ENCODE assay signal across 26 mouse cellular contexts in genomic region chr16:4584438-4584837, GRCm38 (mm10). TPM values are rescaled to one million over a fixed set of nuclear protein-coding genes. Genes with fewer than 3 reads are reported as not detected.
DNase-seq lines count a peak whose midpoint lies in the region; ATAC-seq and TF ChIP-seq lines count a peak whose summit lies in the region.
"Had no signal": no experiment of that assay in that cellular context is flagged by ENCODE, and none has a peak within 500 bp of the region (broad histone marks: within the 10 kb centered on the region; RNA-seq: fewer than 3 reads in every experiment).

No protein-coding gene starts in this region.

- H3K9me3 ChIP-seq in liver, embryonic 14.5 days (ENCODE audit: control insufficient read depth, low read length), result no peaks in the 10 kb centered on the region
- H3K9me3 ChIP-seq in liver, embryonic 12.5 days (replicated peaks), result no peaks in the 10 kb centered on the region
- no peaks in the 10 kb centered on the region for H3K9me3 ChIP-seq in midbrain, embryonic 11.5 days (ENCODE audit: control insufficient read depth, low read length)
- H3K9me3 ChIP-seq in midbrain, embryonic 10.5 days (replicated peaks), result no peaks in the 10 kb centered on the region
- H3K9me3 ChIP-seq: embryonic facial prominence, embryonic 10.5 days; embryonic facial prominence, embryonic 13.5 days; forebrain, embryonic 10.5 days; forebrain, embryonic 13.5 days; heart, embryonic 10.5 days; hindbrain, embryonic 12.5 days; hindbrain, embryonic 15.5 days; intestine, embryonic 15.5 days had no signal

- no peak for TF ChIP-seq CTCF in liver, embryonic 14.5 days (IDR thresholded peaks at IDR 0.05; ENCODE audit: low read depth)

- H3K4me2 ChIP-seq in liver, embryonic 14.5 days (ENCODE audit: low read depth), result peak overlapping the region; percentile 15; the same call in 1 of the 2 replicates
- H3K4me2 ChIP-seq in liver, embryonic 12.5 days, result no peak overlapping the region
- H3K4me2 ChIP-seq in midbrain, embryonic 11.5 days, result no peak overlapping the region
- H3K4me2 ChIP-seq: embryonic facial prominence, embryonic 13.5 days; forebrain, embryonic 13.5 days; hindbrain, embryonic 12.5 days; hindbrain, embryonic 15.5 days; intestine, embryonic 15.5 days had no signal

- H3K4me3 ChIP-seq in liver, embryonic 14.5 days (ENCODE audit: insufficient read depth in 1 of 2, low read depth in 2 of 2, low read length in 2 of 2), result no peak overlapping the region
- no peak overlapping the region for H3K4me3 ChIP-seq in liver, embryonic 12.5 days
- H3K4me3 ChIP-seq in midbrain, embryonic 11.5 days (ENCODE audit: low read depth, low read length), result no peak overlapping the region
- no peak overlapping the region for H3K4me3 ChIP-seq in midbrain, embryonic 10.5 days
- H3K4me3 ChIP-seq: embryonic facial prominence, embryonic 10.5 days; embryonic facial prominence, embryonic 13.5 days; erythroblast, embryonic 14.5 days; forebrain, embryonic 10.5 days; forebrain, embryonic 13.5 days; heart, adult 2 months; heart, embryonic 10.5 days; hindbrain, embryonic 12.5 days; hindbrain, embryonic 15.5 days; intestine, embryonic 15.5 days had no signal

- no peaks in the 10 kb centered on the region for H3K27me3 ChIP-seq in liver, embryonic 14.5 days (ENCODE audit: control insufficient read depth, insufficient read depth, low read length)
- H3K27me3 ChIP-seq in liver, embryonic 12.5 days (replicated peaks), result no peaks in the 10 kb centered on the region
- no peaks in the 10 kb centered on the region for H3K27me3 ChIP-seq in midbrain, embryonic 11.5 days (ENCODE audit: control insufficient read depth, insufficient read depth, low read length)
- H3K27me3 ChIP-seq in midbrain, embryonic 10.5 days (ENCODE audit: low read depth, poor library complexity, severe bottlenecking), result no peaks in the 10 kb centered on the region
- H3K27me3 ChIP-seq: embryonic facial prominence, embryonic 13.5 days; forebrain, embryonic 13.5 days; hindbrain, embryonic 12.5 days; hindbrain, embryonic 15.5 days; intestine, embryonic 15.5 days had no signal

- DNase-seq in liver, embryonic 14.5 days (ENCODE audit: low read depth in 3 of 3, low spot score in 3 of 3), result no peak
- DNase-seq in midbrain, embryonic 11.5 days (ENCODE audit: low spot score, missing footprints), result peak; percentile 44
- DNase-seq in midbrain, embryonic 10.5 days (ENCODE audit: low spot score), result no peak
- peak; percentile 66 for DNase-seq in induced T-regulatory cell, adult 2 months (ENCODE audit: low read depth)
- DNase-seq in spleen, postnatal 10 days (ENCODE audit: low spot score in 2 of 2), result no peak
- DNase-seq: adrenal gland, adult 8-10 months; adrenal gland, postnatal 25 days; cerebellum, adult 11-12 months; cerebellum, adult 8-10 months; cerebellum, postnatal 10 days; cerebellum, postnatal 36 days; embryo, embryonic 11 days; gastrocnemius, postnatal 10 days; gastrocnemius, postnatal 36 days; heart, adult 2 months had no signal

- WGBS in liver, embryonic 14.5 days (ENCODE audit: insufficient replicate concordance), result 45% methylated on average over 5 of the region's 5 CpGs
- WGBS in liver, embryonic 12.5 days (ENCODE audit: insufficient replicate concordance), result 51% methylated on average over 5 of the region's 5 CpGs
- 73% methylated on average over 5 of the region's 5 CpGs for WGBS in midbrain, embryonic 11.5 days
- WGBS in midbrain, embryonic 10.5 days, result 77% methylated on average over 5 of the region's 5 CpGs

- ATAC-seq in liver, embryonic 14.5 days (ENCODE audit: insufficient read depth), result no peak
- no peak for ATAC-seq in liver, embryonic 12.5 days
- no peak for ATAC-seq in midbrain, embryonic 11.5 days (ENCODE audit: low FRiP score)
- ATAC-seq: forebrain, embryonic 13.5 days; forebrain, embryonic 16.5 days; intestine, embryonic 15.5 days had no signal

- no peak for TF ChIP-seq EP300 in liver, embryonic 14.5 days (IDR thresholded peaks at IDR 0.05; ENCODE audit: low read depth)

- H3K36me3 ChIP-seq in liver, embryonic 14.5 days (replicated peaks; ENCODE audit: control insufficient read depth, insufficient read depth, low read depth), result no peaks in the 10 kb centered on the region
- H3K36me3 ChIP-seq in liver, embryonic 12.5 days, result no peaks in the 10 kb centered on the region
- H3K36me3 ChIP-seq in midbrain, embryonic 11.5 days (ENCODE audit: control insufficient read depth, insufficient read depth, low read length), result no peaks in the 10 kb centered on the region
- H3K36me3 ChIP-seq in midbrain, embryonic 10.5 days, result no peaks in the 10 kb centered on the region
- H3K36me3 ChIP-seq: embryonic facial prominence, embryonic 10.5 days; embryonic facial prominence, embryonic 13.5 days; hindbrain, embryonic 12.5 days; hindbrain, embryonic 15.5 days had no signal

- H3K4me1 ChIP-seq in liver, embryonic 14.5 days (replicated peaks; ENCODE audit: control insufficient read depth in 2 of 2, insufficient read depth in 2 of 2, low read length in 1 of 2), result peaks cover 16 to 31% of the 10 kb centered on the region in 2 experiments
- peaks cover 50% of the 10 kb centered on the region for H3K4me1 ChIP-seq in liver, embryonic 12.5 days
- peaks cover 13% of the 10 kb centered on the region for H3K4me1 ChIP-seq in midbrain, embryonic 11.5 days (ENCODE audit: control insufficient read depth, insufficient read depth, low read length)
- peaks cover 24% of the 10 kb centered on the region for H3K4me1 ChIP-seq in midbrain, embryonic 10.5 days

- H3K27ac ChIP-seq in liver, embryonic 14.5 days, result no peak overlapping the region
- H3K27ac ChIP-seq in liver, embryonic 12.5 days, result no peak overlapping the region
- H3K27ac ChIP-seq in midbrain, embryonic 11.5 days (ENCODE audit: low read depth, low read length), result no peak overlapping the region
- no peak overlapping the region for H3K27ac ChIP-seq in midbrain, embryonic 10.5 days (replicated peaks)
- H3K27ac ChIP-seq: embryonic facial prominence, embryonic 10.5 days; embryonic facial prominence, embryonic 13.5 days; forebrain, embryonic 10.5 days; forebrain, embryonic 13.5 days; heart, adult 2 months; heart, embryonic 10.5 days; hindbrain, embryonic 12.5 days; hindbrain, embryonic 15.5 days; intestine, embryonic 15.5 days had no signal

- H3K9ac ChIP-seq in liver, embryonic 14.5 days (replicated peaks), result no peak overlapping the region
- no peak overlapping the region for H3K9ac ChIP-seq in liver, embryonic 12.5 days
- H3K9ac ChIP-seq in midbrain, embryonic 11.5 days (ENCODE audit: low read length), result no peak overlapping the region
- H3K9ac ChIP-seq: embryonic facial prominence, embryonic 13.5 days; forebrain, embryonic 13.5 days; hindbrain, embryonic 12.5 days; hindbrain, embryonic 15.5 days; intestine, embryonic 15.5 days had no signal

RNA-seq across cellular contexts. Expression of gene Glis2, which starts 10.1 kb away (rescaled TPM):
- polyA plus RNA-seq in liver, embryonic 14.5 days (2012; rRNA removed), result 2.8 and 3.4 TPM in 2 replicates
- polyA plus RNA-seq in liver, embryonic 14.5 days (2014; fragmentation: Nextera tagmentation; extraction: Ambion mirVana), result 1.7 and 2.7 TPM in 2 replicates
- polyA plus RNA-seq in liver, embryonic 12.5 days (2016; fragmentation: Nextera tagmentation; extraction: Ambion mirVana), result 6.1 and 7.3 TPM in 2 replicates
- polyA plus RNA-seq in midbrain, embryonic 11.5 days (2014; fragmentation: Nextera tagmentation; extraction: Ambion mirVana), result 16.6 and 27.2 TPM in 2 replicates
- polyA plus RNA-seq in midbrain, embryonic 10.5 days (2016; fragmentation: Nextera tagmentation; extraction: Ambion mirVana), result 23.0 and 23.6 TPM in 2 replicates

RNA-seq across cellular contexts. Expression of gene Tfap4, which starts 24.8 kb away (rescaled TPM):
- polyA plus RNA-seq in liver, embryonic 14.5 days (2012; rRNA removed), result 5.4 and 6.9 TPM in 2 replicates
- polyA plus RNA-seq in liver, embryonic 14.5 days (2014; fragmentation: Nextera tagmentation; extraction: Ambion mirVana), result 4.6 and 4.8 TPM in 2 replicates
- polyA plus RNA-seq in liver, embryonic 12.5 days (2016; fragmentation: Nextera tagmentation; extraction: Ambion mirVana), result 13.3 and 14.3 TPM in 2 replicates
- 18.2 and 18.9 TPM in 2 replicates for polyA plus RNA-seq in midbrain, embryonic 11.5 days (2014; fragmentation: Nextera tagmentation; extraction: Ambion mirVana)
- polyA plus RNA-seq in midbrain, embryonic 10.5 days (2016; fragmentation: Nextera tagmentation; extraction: Ambion mirVana), result 28.0 and 32.6 TPM in 2 replicates

RNA-seq across cellular contexts. Expression of gene Pam16, which starts 40.4 kb away (rescaled TPM):
- 24.1 and 41.3 TPM in 2 replicates for polyA plus RNA-seq in liver, embryonic 14.5 days (2012; rRNA removed)
- polyA plus RNA-seq in liver, embryonic 14.5 days (2014; fragmentation: Nextera tagmentation; extraction: Ambion mirVana), result 64.4 and 68.0 TPM in 2 replicates
- 76.2 and 81.9 TPM in 2 replicates for polyA plus RNA-seq in liver, embryonic 12.5 days (2016; fragmentation: Nextera tagmentation; extraction: Ambion mirVana)
- polyA plus RNA-seq in midbrain, embryonic 11.5 days (2014; fragmentation: Nextera tagmentation; extraction: Ambion mirVana), result 97.1 and 99.1 TPM in 2 replicates
- 91.0 and 94.8 TPM in 2 replicates for polyA plus RNA-seq in midbrain, embryonic 10.5 days (2016; fragmentation: Nextera tagmentation; extraction: Ambion mirVana)

RNA-seq across cellular contexts. Expression of gene Srl, which starts 42.8 kb away (rescaled TPM):
- 1.5 and 2.2 TPM in 2 replicates for polyA plus RNA-seq in liver, embryonic 14.5 days (2012; rRNA removed)
- polyA plus RNA-seq in liver, embryonic 14.5 days (2014; fragmentation: Nextera tagmentation; extraction: Ambion mirVana), result 1.2 and 3.2 TPM in 2 replicates
- 5.1 and 5.6 TPM in 2 replicates for polyA plus RNA-seq in liver, embryonic 12.5 days (2016; fragmentation: Nextera tagmentation; extraction: Ambion mirVana)
- polyA plus RNA-seq in midbrain, embryonic 11.5 days (2014; fragmentation: Nextera tagmentation; extraction: Ambion mirVana), result 20.0 and 20.9 TPM in 2 replicates
- 21.0 and 22.1 TPM in 2 replicates for polyA plus RNA-seq in midbrain, embryonic 10.5 days (2016; fragmentation: Nextera tagmentation; extraction: Ambion mirVana)
- polyA plus RNA-seq: erythroblast, embryonic 14.5 days had no signal

RNA-seq across cellular contexts. Expression of gene Vasn, which starts 55.3 kb away (rescaled TPM):
- 2.5 and 2.9 TPM in 2 replicates for polyA plus RNA-seq in liver, embryonic 14.5 days (2012; rRNA removed)
- polyA plus RNA-seq in liver, embryonic 14.5 days (2014; fragmentation: Nextera tagmentation; extraction: Ambion mirVana), result 1.2 TPM in 2 replicates
- 4.7 and 5.0 TPM in 2 replicates for polyA plus RNA-seq in liver, embryonic 12.5 days (2016; fragmentation: Nextera tagmentation; extraction: Ambion mirVana)
- polyA plus RNA-seq in midbrain, embryonic 11.5 days (2014; fragmentation: Nextera tagmentation; extraction: Ambion mirVana), result 6.1 and 7.0 TPM in 2 replicates
- polyA plus RNA-seq in midbrain, embryonic 10.5 days (2016; fragmentation: Nextera tagmentation; extraction: Ambion mirVana), result 9.0 and 10.6 TPM in 2 replicates

Comparison
In these comparisons a context has a peak if more than half of its experiments do, and no peak if none do; other contexts are left out.
1. DNase-seq: peak in midbrain, embryonic 11.5 days (single experiment) and induced T-regulatory cell, adult 2 months (single experiment); none in liver, embryonic 14.5 days (0 of 3), midbrain, embryonic 10.5 days (single experiment) and spleen, postnatal 10 days (0 of 2).